ENCODE assay signal across 15 mouse cellular contexts in genomic region chr1:67125433-67125832, GRCm38 (mm10). TPM values are rescaled to one million over a fixed set of nuclear protein-coding genes. Genes with fewer than 3 reads are reported as not detected.
"Had no signal": no experiment of that assay in that cellular context is flagged by ENCODE, and none has a peak within 500 bp of the region (broad histone marks: within the 10 kb centered on the region; RNA-seq: fewer than 3 reads in every experiment).

No protein-coding gene starts in this region.

- H3K27ac ChIP-seq: hindbrain, embryonic 15.5 days; kidney, embryonic 15.5 days; left cerebral cortex, adult 2 months; limb, embryonic 10.5 days; liver, embryonic 15.5 days; macrophage; midbrain, embryonic 15.5 days; neural tube, embryonic 12.5 days; stomach, embryonic 15.5 days had no signal

- H3K4me3 ChIP-seq: hindbrain, embryonic 15.5 days; kidney, embryonic 15.5 days; left cerebral cortex, adult 2 months; limb, embryonic 10.5 days; liver, embryonic 15.5 days; megakaryocyte, embryonic 14.5 days; midbrain, embryonic 15.5 days; neural tube, embryonic 12.5 days; stomach, embryonic 15.5 days had no signal

- ATAC-seq: midbrain, embryonic 15.5 days had no signal

- H3K9ac ChIP-seq: hindbrain, embryonic 15.5 days; kidney, embryonic 15.5 days; liver, embryonic 15.5 days; midbrain, embryonic 15.5 days; neural tube, embryonic 12.5 days; stomach, embryonic 15.5 days had no signal

- H3K36me3 ChIP-seq: hindbrain, embryonic 15.5 days; kidney, embryonic 15.5 days; limb, embryonic 10.5 days; liver, embryonic 15.5 days; midbrain, embryonic 15.5 days; neural tube, embryonic 12.5 days; stomach, embryonic 15.5 days had no signal

- DNase-seq: kidney, adult 2 months; kidney, postnatal 14 days; spleen, adult 18-20 months; thymus, postnatal 36 days had no signal

- H3K27me3 ChIP-seq: hindbrain, embryonic 15.5 days; kidney, embryonic 15.5 days; liver, embryonic 15.5 days; megakaryocyte, embryonic 14.5 days; midbrain, embryonic 15.5 days; neural tube, embryonic 12.5 days; stomach, embryonic 15.5 days had no signal

- H3K9me3 ChIP-seq: hindbrain, embryonic 15.5 days; kidney, embryonic 15.5 days; limb, embryonic 10.5 days; liver, embryonic 15.5 days; megakaryocyte, embryonic 14.5 days; midbrain, embryonic 15.5 days; neural tube, embryonic 12.5 days; stomach, embryonic 15.5 days had no signal

- H3K4me2 ChIP-seq: hindbrain, embryonic 15.5 days; kidney, embryonic 15.5 days; liver, embryonic 15.5 days; midbrain, embryonic 11.5 days; midbrain, embryonic 15.5 days; neural tube, embryonic 12.5 days; stomach, embryonic 15.5 days had no signal

- H3K4me1 ChIP-seq: hindbrain, embryonic 15.5 days; kidney, embryonic 15.5 days; limb, embryonic 10.5 days; liver, embryonic 15.5 days; megakaryocyte, embryonic 14.5 days; midbrain, embryonic 15.5 days; neural tube, embryonic 12.5 days; stomach, embryonic 15.5 days had no signal

RNA-seq across cellular contexts. Expression of gene Cps1, which starts 2.6 kb away (rescaled TPM):
- polyA plus RNA-seq: kidney, adult 2 months; macrophage had no signal
